Mouse (Mus musculus): ENCODE measurements around the gene Arfrp1. TPM values are rescaled to one million over a fixed set of nuclear protein-coding genes. Genes with fewer than 3 reads are reported as not detected.

Gene Arfrp1
- polyA plus RNA-seq (2012; ENCODE audit: low replicate concordance): 22.8 and 30.5 TPM in 2 replicates

DNA sequence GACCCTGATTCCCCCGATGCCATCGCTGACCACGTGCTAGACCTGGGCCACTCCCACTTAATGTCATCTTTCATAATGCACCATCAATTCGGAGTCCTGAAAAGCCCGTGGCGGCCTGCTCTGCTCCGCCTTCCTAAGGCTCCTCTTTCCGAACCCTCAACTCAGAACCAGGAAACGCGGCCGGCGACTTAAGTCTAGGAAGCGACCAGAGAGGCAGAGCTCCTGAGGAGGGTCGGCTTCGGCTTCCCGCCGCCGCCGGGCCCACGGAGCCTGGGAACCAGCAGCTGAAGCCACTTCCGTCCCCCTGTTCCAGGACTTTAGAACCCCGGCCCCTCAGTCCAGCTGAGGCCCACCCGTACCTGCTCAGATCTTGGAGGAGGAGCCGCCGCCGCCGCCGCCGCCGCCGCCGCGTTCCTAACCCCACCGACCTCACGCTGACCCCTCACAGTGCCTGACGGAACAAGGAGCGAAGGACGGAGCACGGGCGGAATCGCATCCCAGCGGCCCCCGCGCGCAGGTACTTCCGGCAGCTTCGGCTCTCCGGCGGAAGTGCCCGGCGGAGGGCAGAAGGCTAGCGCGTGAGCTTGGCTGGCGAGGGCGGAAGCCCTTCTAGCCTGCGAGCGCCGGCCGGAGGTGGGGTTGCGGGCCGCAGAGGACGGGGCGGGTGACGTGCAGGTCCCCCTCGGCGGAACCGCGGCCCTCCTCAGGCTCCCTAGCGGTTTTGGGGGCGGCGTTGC lies at the start of gene Arfrp1, which contains the start of gene Zgpat:
Gene Arfrp1, minus strand, starts transcription at position 545 of the 737 bp plus-strand sequence.
Gene Zgpat, plus strand, starts transcription at position 69 of the 737 bp plus-strand sequence.

DNA sequence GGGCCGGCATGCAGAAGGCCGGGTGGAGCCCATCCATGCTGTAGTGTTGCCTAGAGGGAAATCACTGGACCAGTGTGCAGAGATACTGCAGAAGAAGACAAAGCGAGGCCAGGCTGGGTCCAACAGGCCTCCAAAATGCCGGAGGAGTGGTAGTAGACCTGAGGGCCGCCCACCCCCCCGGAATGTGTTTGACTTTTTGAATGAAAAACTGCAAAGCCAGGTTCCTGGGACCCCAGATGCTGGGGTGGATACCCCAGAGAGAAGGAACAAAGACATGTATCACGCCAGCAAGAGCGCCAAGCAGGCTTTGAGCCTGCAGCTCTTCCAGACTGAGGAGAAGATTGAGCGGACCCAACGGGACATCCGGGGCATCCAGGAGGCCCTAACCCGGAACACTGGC lies 14.6 kb upstream of the Arfrp1 start, which contains the start of gene Lime1:
Gene Lime1, plus strand, starts transcription at position 301 of the 400 bp plus-strand sequence.

DNA sequence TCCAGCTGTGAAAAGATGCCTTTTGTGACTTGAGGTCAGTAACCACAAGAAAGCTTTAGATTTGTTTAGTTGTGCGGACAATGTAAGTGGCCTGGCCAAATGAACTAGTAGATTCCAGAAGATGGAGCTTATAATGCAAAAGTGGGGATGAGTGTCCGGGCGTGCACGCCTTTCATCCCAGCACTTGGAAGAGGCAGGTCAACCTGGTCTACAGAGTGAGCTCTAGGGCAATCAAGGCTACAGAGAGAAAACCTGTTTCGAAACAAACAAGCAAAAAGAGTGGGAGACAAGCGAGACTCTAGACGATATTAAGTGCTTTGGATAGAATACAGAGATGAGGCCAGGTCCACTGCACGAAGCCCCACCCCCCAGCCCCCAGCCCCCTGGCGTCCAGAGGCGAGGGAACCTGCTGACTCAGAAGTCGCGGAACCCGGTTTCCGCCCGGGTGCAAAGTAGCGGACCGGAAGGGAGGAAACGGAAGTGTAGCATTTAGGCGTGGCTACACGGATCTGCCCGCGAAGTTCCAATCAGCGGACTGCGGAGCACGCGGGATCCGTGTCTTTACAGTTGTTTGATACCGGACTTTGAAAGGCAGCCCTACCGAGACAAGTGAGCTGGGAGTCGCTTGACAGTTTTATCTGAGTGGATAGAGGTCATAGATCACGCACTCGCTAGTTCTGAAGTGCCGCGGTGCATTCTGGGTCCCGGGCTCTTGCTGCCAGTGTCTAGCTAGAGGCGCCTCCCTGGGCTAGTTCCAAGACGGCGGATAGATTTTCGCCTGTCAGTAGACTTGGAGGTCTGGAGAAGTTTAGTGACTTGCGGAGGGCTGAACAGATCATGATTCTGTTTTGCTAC lies 45.7 kb downstream of the Arfrp1 start, which contains the start of gene Rtel1:
Gene Rtel1, plus strand, starts transcription at position 492 of the 855 bp plus-strand sequence.

DNA sequence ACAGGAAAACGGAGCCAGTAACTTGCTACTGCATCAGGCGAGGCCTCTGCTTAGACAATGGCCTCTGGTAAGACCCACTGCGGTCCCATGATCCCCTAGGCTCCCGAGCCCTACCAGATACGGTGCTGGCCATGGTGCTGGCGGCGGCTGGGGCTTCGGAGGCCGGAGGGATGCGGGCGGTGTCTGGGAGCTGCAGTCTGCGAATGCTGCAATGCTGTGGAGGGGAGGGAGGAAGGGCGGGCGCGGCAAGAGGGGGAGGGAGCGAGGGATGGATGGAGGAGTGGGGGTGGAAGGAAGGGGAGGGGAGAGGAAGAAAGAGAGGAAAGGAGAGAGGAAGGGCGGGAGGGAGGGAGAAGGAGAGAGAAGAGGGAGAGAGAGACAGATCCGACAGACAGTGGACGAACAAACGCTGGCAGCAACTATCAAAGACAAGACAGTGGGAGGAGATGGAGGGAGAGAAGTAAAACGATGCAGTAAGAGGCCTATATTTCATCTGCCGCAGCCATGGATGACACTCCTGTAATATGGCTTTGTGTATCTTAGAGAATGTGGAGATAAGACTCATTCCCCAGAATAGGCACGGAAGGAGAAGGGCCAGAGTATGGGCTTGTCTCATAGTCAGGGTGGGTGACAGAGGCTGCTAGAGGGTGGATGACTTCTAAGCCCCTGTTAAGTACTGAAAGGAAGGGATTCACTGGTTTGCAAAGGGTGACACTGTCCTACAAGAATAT lies 51.0 kb downstream of the Arfrp1 start, which contains the start of gene Stmn3:
Gene Stmn3, minus strand, starts transcription at position 421 of the 731 bp plus-strand sequence.

Other genes starting within 250 kb of the Arfrp1 start
- not detected in 2 replicates for gene Kcnq2, start 230.1 kb downstream of the Arfrp1 start, polyA plus RNA-seq (2012; ENCODE audit: low replicate concordance)
- gene Eef1a2, start 208.4 kb downstream of the Arfrp1 start, polyA plus RNA-seq (2012; ENCODE audit: low replicate concordance): not detected in 2 replicates
- gene Ppdpf, start 178.2 kb downstream of the Arfrp1 start, polyA plus RNA-seq (2012; ENCODE audit: low replicate concordance): 459 and 1,010 TPM in 2 replicates
- 0.06 and 0.08 TPM in 2 replicates for gene Ptk6, start 162.6 kb downstream of the Arfrp1 start, polyA plus RNA-seq (2012; ENCODE audit: low replicate concordance)
- 0.58 and 2.5 TPM in 2 replicates for gene Srms, start 152.2 kb downstream of the Arfrp1 start, polyA plus RNA-seq (2012; ENCODE audit: low replicate concordance)
- gene Fndc11, start 145.4 kb downstream of the Arfrp1 start, polyA plus RNA-seq (2012; ENCODE audit: low replicate concordance): 1.9 and 3.0 TPM in 2 replicates
- 66.7 and 97.7 TPM in 2 replicates for gene Helz2, start 123.4 kb downstream of the Arfrp1 start, polyA plus RNA-seq (2012; ENCODE audit: low replicate concordance)
- gene Gmeb2, start 77.4 kb downstream of the Arfrp1 start, polyA plus RNA-seq (2012; ENCODE audit: low replicate concordance): 26.1 and 30.2 TPM in 2 replicates
- 0.20 TPM in 1 of 2 replicates, not detected in the other for gene Stmn3, start 50.9 kb downstream of the Arfrp1 start, polyA plus RNA-seq (2012; ENCODE audit: low replicate concordance)
- gene Rtel1, start 45.7 kb downstream of the Arfrp1 start, polyA plus RNA-seq (2012; ENCODE audit: low replicate concordance): 9.2 and 18.9 TPM in 2 replicates
- 46.2 and 56.1 TPM in 2 replicates for gene Zgpat, start 476 bp downstream of the Arfrp1 start, polyA plus RNA-seq (2012; ENCODE audit: low replicate concordance)
- gene Lime1, start 14.7 kb upstream of the Arfrp1 start, polyA plus RNA-seq (2012; ENCODE audit: low replicate concordance): 123 and 175 TPM in 2 replicates
- 2.7 TPM in 2 replicates for gene Zbtb46, start 94.0 kb upstream of the Arfrp1 start, polyA plus RNA-seq (2012; ENCODE audit: low replicate concordance)
- 0.08 and 0.12 TPM in 2 replicates for gene Abhd16b, start 127.8 kb upstream of the Arfrp1 start, polyA plus RNA-seq (2012; ENCODE audit: low replicate concordance)
- 4.3 and 46.6 TPM in 2 replicates for gene Tpd52l2, start 131.7 kb upstream of the Arfrp1 start, polyA plus RNA-seq (2012; ENCODE audit: low replicate concordance)
- gene Dnajc5, start 155.1 kb upstream of the Arfrp1 start, polyA plus RNA-seq (2012; ENCODE audit: low replicate concordance): 38.7 and 70.5 TPM in 2 replicates
- gene Uckl1, start 219.5 kb upstream of the Arfrp1 start, polyA plus RNA-seq (2012; ENCODE audit: low replicate concordance): 93.4 and 215 TPM in 2 replicates
- gene Prpf6, start 226.5 kb upstream of the Arfrp1 start, polyA plus RNA-seq (2012; ENCODE audit: low replicate concordance): 12.0 and 21.1 TPM in 2 replicates
- 84.7 and 206 TPM in 2 replicates for gene Zfp512b, start 227.4 kb upstream of the Arfrp1 start, polyA plus RNA-seq (2012; ENCODE audit: low replicate concordance)
- 17.3 and 21.9 TPM in 2 replicates for gene Samd10, start 233.8 kb upstream of the Arfrp1 start, polyA plus RNA-seq (2012; ENCODE audit: low replicate concordance)